Mouse (Mus musculus): ENCODE results near the gene Cela3b.

The Cela3b gene

DNA sequence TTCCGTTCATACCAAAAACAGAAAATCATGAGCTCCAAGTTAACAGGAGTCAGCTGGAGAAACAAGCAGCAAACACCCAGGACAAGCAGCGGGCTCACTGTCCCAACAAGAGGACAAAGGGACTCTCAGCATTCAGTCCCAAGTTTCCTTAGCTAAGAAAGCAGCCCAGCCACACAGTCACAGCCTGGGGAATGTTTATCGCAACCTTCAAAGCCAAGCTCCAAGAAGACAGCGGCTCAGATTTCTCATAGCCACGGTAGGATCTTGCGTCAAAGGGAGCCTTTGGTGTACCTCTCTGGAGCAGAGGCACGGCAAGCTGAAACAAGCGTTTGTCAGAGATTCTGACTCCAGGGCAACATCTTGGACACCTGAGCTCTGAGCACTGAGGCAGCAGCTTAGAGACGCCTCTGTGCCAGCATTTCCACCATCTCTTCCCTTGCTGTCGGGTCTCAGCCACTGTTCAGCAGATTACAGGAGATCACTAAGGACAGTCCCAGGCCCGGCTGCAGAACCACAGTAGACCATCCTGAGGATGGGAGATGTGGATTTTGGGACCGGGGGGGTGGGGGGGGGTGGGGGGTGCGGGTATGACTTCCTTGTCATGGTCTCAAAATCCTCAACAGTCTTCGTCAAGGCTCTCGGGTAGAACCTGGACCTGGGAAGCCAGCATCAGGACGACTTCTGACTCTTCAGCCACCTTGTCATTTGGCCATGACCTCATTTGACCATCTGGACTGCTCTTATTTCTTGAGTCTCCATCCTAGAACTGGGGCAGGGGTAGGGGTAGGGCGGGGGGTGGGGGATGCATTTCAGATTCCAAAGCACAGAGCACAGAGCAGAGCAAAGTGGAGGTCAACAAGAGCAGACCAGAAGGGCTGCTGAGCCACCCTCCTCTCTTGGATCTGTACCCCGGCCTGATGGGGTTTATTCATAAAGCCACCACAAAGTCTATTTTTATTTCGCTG is 54.7 kb downstream of the Cela3b start:
- no peak for DNase-seq (ENCODE audit: low read depth, low spot score)

GRCm38 (mm10) chr4:137373711-137374110 is 56.6 kb downstream of the Cela3b start:
- no peak for DNase-seq (ENCODE audit: low read depth, low spot score)

DNA sequence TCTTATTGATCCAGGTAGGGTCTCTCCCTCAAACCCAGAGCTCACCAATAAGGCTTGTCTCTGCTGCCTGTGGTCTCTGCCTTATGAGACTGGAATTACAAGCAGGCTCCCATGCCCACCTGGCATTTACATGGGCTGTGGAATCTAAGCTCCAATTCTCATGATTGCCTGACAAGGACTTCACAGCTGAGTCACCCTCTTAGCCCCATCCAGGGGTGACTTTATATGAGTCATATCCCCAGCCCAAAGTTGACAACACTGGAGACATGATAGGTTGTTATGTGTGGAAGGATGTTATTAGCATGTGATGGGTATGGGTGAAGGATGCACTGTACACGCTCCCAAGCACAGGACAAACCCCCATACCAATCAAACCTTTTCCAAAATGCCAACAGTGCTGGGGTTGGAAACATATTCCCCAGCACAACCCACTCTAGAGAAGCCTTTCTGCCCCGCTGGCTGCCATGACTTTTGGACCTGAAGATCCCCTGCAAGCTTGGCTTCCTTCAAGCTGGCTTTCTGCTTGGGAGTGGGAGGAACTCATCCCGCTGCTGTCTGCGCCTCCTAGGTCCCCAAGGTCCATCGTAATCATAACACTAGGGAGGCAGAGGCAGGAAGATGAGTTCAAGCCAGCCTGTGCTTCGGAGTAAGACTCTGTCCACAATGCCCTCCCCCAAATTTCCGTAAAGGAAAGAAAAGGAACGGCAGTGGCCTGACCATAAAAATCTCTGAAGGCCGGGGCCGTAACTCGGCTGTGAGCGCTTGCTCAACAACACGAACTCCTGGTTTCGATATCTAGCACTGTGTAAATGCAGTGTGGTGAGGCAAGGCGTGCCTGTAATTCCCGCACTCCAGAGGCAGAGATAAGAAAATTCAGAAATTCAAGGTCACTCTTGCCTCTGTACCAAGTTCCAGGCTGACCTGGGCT is 58.5 kb downstream of the Cela3b start:
- DNase-seq (ENCODE audit: low read depth, low spot score), result no peak
